ENCODE assay signal across 7 mouse cellular contexts in the genomic region with DNA sequence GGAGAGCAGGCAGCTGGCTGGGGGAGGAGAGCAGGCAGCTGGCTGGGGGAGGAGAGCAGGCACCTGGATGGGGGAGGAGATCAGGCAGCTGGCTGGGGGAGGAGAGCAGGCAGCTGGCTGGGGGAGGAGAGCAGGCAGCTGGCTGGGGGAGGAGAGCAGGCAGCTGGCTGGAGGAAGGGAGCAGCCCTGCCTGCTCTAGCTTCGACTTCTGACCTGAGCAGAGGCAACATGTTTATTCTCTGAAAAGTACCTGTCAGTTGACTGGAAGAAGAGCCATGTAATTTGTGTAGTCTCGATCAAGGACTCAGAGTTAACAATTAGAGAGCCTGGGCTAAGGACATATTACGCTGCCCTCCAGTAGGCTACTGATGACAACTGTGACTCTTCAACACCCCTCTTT. TPM values are rescaled to one million over a fixed set of nuclear protein-coding genes. Genes with fewer than 3 reads are reported as not detected.
A peak's percentile ranks its signal among the peaks of the same experiment; 100 is the strongest.
DNase-seq lines count a peak whose midpoint lies in the region; ATAC-seq and TF ChIP-seq lines count a peak whose summit lies in the region.
"Not testable (repeated sequence)": the region's sequence is repeated elsewhere in the genome, so short reads cannot be mapped to it uniquely, and the experiment has no call there.

No protein-coding gene starts in this region.

- not testable (repeated sequence) for TF ChIP-seq EP300 in ES-Bruce4 (IDR thresholded peaks at IDR 0.05; ENCODE audit: insufficient read depth, low read depth, low read length); lung, postnatal 0 days (IDR thresholded peaks at IDR 0.05); stomach, postnatal 0 days (optimal IDR thresholded peaks at IDR 0.05)

- not testable (repeated sequence) for H3K9me3 ChIP-seq in ES-Bruce4 (replicated peaks; ENCODE audit: control insufficient read depth, insufficient read depth, low read length, poor library complexity, severe bottlenecking); embryonic facial prominence, embryonic 12.5 days; intestine, embryonic 16.5 days (ENCODE audit: control insufficient read depth, low read length); liver, embryonic 16.5 days (replicated peaks; ENCODE audit: control insufficient read depth, low read length); lung, postnatal 0 days (ENCODE audit: low read length); midbrain, embryonic 13.5 days; stomach, postnatal 0 days (ENCODE audit: control insufficient read depth, low read length)

- not testable (repeated sequence) for H3K27me3 ChIP-seq in ES-Bruce4 (ENCODE audit: control insufficient read depth, insufficient read depth, low read length, poor library complexity, severe bottlenecking); embryonic facial prominence, embryonic 12.5 days; intestine, embryonic 16.5 days (replicated peaks; ENCODE audit: control insufficient read depth, insufficient read depth, low read length); liver, embryonic 16.5 days (ENCODE audit: control insufficient read depth, insufficient read depth, low read depth, low read length); lung, postnatal 0 days (replicated peaks; ENCODE audit: insufficient read depth, low read length); midbrain, embryonic 13.5 days; stomach, postnatal 0 days (ENCODE audit: control insufficient read depth, insufficient read depth, low read length)

- not testable (repeated sequence) for H3K9ac ChIP-seq in ES-Bruce4 (ENCODE audit: low read depth, poor library complexity, severe bottlenecking); embryonic facial prominence, embryonic 12.5 days; intestine, embryonic 16.5 days (ENCODE audit: low read depth, low read length); liver, embryonic 16.5 days (ENCODE audit: low read depth, low read length); lung, postnatal 0 days (replicated peaks; ENCODE audit: low read depth); midbrain, embryonic 13.5 days (replicated peaks); stomach, postnatal 0 days (ENCODE audit: low read length)

- H3K4me1 ChIP-seq in ES-Bruce4 (ENCODE audit: control insufficient read depth, insufficient read depth, low read length); embryonic facial prominence, embryonic 12.5 days; intestine, embryonic 16.5 days (ENCODE audit: control insufficient read depth, insufficient read depth, low read length); liver, embryonic 16.5 days (ENCODE audit: control insufficient read depth, low read depth, low read length); lung, postnatal 0 days (ENCODE audit: insufficient read depth, low read depth, low read length); midbrain, embryonic 13.5 days (replicated peaks); stomach, postnatal 0 days (replicated peaks; ENCODE audit: control insufficient read depth, insufficient read depth): not testable (repeated sequence)

- H3K4me3 ChIP-seq in ES-Bruce4 (ENCODE audit: low read depth, low read length); embryonic facial prominence, embryonic 12.5 days; intestine, embryonic 16.5 days (ENCODE audit: low read length); liver, embryonic 16.5 days (ENCODE audit: low read depth, low read length); lung, postnatal 0 days (ENCODE audit: low read depth, low read length); midbrain, embryonic 13.5 days (replicated peaks); stomach, postnatal 0 days (ENCODE audit: low read depth, low read length): not testable (repeated sequence)

- not testable (repeated sequence) for TF ChIP-seq POLR2A in ES-Bruce4 (IDR thresholded peaks at IDR 0.05; ENCODE audit: insufficient read depth, low read length)

- 55% methylated on average over 3 of the region's 3 CpGs for WGBS in embryonic facial prominence, embryonic 12.5 days
- WGBS in intestine, embryonic 16.5 days = 39% methylated on average over 3 of the region's 3 CpGs
- WGBS in liver, embryonic 16.5 days (ENCODE audit: insufficient replicate concordance) = 54% methylated on average over 3 of the region's 3 CpGs
- WGBS in lung, postnatal 0 days = 40% methylated on average over 3 of the region's 3 CpGs
- 69% methylated on average over 3 of the region's 3 CpGs for WGBS in midbrain, embryonic 13.5 days
- 53% methylated on average over 3 of the region's 3 CpGs for WGBS in stomach, postnatal 0 days

- H3K36me3 ChIP-seq in ES-Bruce4 (ENCODE audit: control insufficient read depth, insufficient read depth, low read length, poor library complexity, severe bottlenecking); intestine, embryonic 16.5 days (ENCODE audit: control insufficient read depth, insufficient read depth, low read length); liver, embryonic 16.5 days (ENCODE audit: control insufficient read depth, insufficient read depth); lung, postnatal 0 days (ENCODE audit: insufficient read depth, low read length); stomach, postnatal 0 days (ENCODE audit: control insufficient read depth, insufficient read depth, low read length): not testable (repeated sequence)
- peaks cover 23% of the 10 kb centered on the region for H3K36me3 ChIP-seq in embryonic facial prominence, embryonic 12.5 days
- H3K36me3 ChIP-seq in midbrain, embryonic 13.5 days = peaks cover 24% of the 10 kb centered on the region

- H3K4me2 ChIP-seq in embryonic facial prominence, embryonic 12.5 days (replicated peaks); intestine, embryonic 16.5 days (ENCODE audit: low read depth, low read length); liver, embryonic 16.5 days (ENCODE audit: low read depth, low read length); lung, postnatal 0 days (replicated peaks; ENCODE audit: low read depth, low read length); midbrain, embryonic 13.5 days (replicated peaks); stomach, postnatal 0 days (replicated peaks; ENCODE audit: low read depth): not testable (repeated sequence)

- H3K27ac ChIP-seq in ES-Bruce4 (ENCODE audit: insufficient read depth, low read length) = 0 out of 2 replicates have a peak overlapping the region, but pooled peaks have one; percentile 60
- 0 out of 2 replicates have a peak overlapping the region, but pooled peaks have one; percentile 6 for H3K27ac ChIP-seq in embryonic facial prominence, embryonic 12.5 days
- 0 out of 2 replicates have a peak overlapping the region, but pooled peaks have one; percentile 29 for H3K27ac ChIP-seq in intestine, embryonic 16.5 days (ENCODE audit: low read length)
- not testable (repeated sequence) for H3K27ac ChIP-seq in liver, embryonic 16.5 days (ENCODE audit: low read length)
- H3K27ac ChIP-seq in lung, postnatal 0 days (ENCODE audit: low read length) = peak overlapping the region; percentile 54; the same call in 1 of the 2 replicates
- peak overlapping the region; percentile 60; the same call in 1 of the 2 replicates for H3K27ac ChIP-seq in midbrain, embryonic 13.5 days
- H3K27ac ChIP-seq in stomach, postnatal 0 days (replicated peaks) = 0 out of 2 replicates have a peak overlapping the region, but pooled peaks have one; percentile 4

- not testable (repeated sequence) for TF ChIP-seq CTCF in ES-Bruce4 (IDR thresholded peaks at IDR 0.05; ENCODE audit: low read depth, low read length); lung, postnatal 0 days (IDR thresholded peaks at IDR 0.05); stomach, postnatal 0 days (IDR thresholded peaks at IDR 0.05; ENCODE audit: low read depth)

- DNase-seq in lung, postnatal 0 days (ENCODE audit: low spot score) = peak; percentile 25
- not testable (repeated sequence) for DNase-seq in stomach, postnatal 0 days (ENCODE audit: low spot score)

- ATAC-seq in embryonic facial prominence, embryonic 12.5 days (ENCODE audit: insufficient number of reproducible peaks, insufficient read depth, low FRiP score, low TSS enrichment); intestine, embryonic 16.5 days; midbrain, embryonic 13.5 days; stomach, postnatal 0 days (ENCODE audit: low FRiP score, low TSS enrichment): not testable (repeated sequence)
- ATAC-seq in liver, embryonic 16.5 days (ENCODE audit: low read depth) = 0 out of 2 replicates have a peak, but pooled peaks have one; percentile 30
- ATAC-seq in lung, postnatal 0 days = peak; percentile 38

RNA-seq across cellular contexts. Expression of a gene that starts 29.9 kb away (rescaled TPM):
- polyA plus RNA-seq in ES-Bruce4 (2011; ENCODE audit: insufficient read depth, insufficient read length, low read depth, missing spikeins) = 14.0 and 14.7 TPM in 2 replicates
- 31.1 and 31.4 TPM in 2 replicates for polyA plus RNA-seq in embryonic facial prominence, embryonic 12.5 days (2016; fragmentation: Nextera tagmentation; extraction: Ambion mirVana)
- 14.5 and 14.6 TPM in 2 replicates for polyA plus RNA-seq in intestine, embryonic 16.5 days (2015; fragmentation: Nextera tagmentation; extraction: Ambion mirVana)
- polyA plus RNA-seq in liver, embryonic 16.5 days (2015; fragmentation: Nextera tagmentation; extraction: Ambion mirVana) = 5.8 and 6.4 TPM in 2 replicates
- 10.0 and 13.9 TPM in 2 replicates for polyA plus RNA-seq in lung, postnatal 0 days (2015; fragmentation: Nextera tagmentation; extraction: Ambion mirVana)
- 22.4 and 23.0 TPM in 2 replicates for polyA plus RNA-seq in midbrain, embryonic 13.5 days (2015; fragmentation: Nextera tagmentation; extraction: Ambion mirVana)
- polyA plus RNA-seq in stomach, postnatal 0 days (2015; fragmentation: Nextera tagmentation; extraction: Ambion mirVana) = 6.8 and 7.8 TPM in 2 replicates
